Mouse (Mus musculus) T-helper 2 cell (primary cell): ENCODE results near the gene Ap3m1.

ENCODE experiments used
- in situ Hi-C: fragments of 300-600 bp; cut with MboI, MseI; formaldehyde crosslinking; loops from one replicate; pipeline ENCODE4 v1.15.1; 2025; ENCODE audit warnings: high pct_unique_total_duplicates

Gene Ap3m1

DNA sequence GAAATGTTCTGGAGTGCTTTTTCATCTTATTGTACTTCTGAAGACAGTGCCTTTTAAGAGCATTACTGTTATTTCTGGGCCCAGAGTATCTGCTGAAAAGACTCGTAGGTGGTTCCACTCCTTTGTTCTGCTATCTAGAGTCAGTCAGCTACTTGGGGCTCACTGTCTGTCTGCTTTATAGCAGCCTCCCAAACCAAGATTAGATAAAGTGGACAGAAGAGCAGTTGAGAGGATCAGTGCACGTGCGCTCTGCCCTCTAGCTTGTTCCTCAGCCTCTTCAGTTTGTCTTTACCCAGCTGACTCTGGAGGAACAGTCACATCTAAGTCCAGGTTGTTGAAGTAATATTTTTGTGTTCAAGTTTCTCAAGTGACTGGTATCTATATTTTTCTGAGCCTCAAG is 21.7 kb upstream of the Ap3m1 start:
- in situ Hi-C loops: no loop called here

DNA sequence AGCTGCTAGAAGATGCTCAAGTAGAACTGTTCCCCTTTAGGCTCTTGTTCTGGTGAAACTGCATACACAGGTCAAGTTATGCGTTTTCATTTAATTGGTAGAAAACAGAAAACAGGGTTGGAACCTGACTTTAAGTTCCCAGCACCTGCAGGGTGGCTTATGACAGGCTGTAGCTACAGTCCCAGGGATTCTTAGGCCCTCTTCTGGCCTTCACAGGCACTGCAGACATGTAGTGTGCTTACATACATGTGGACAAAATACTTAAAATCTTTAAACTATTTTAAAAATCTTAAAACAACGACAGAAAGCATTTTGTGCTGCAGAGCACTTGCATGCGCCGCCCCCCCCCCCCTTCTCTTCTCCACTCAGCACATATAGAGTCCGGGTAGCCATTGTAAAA is 17.3 kb upstream of the Ap3m1 start:
- in situ Hi-C loops: no loop called here

- in situ Hi-C loops: no loop called here
Observed at GRCm38 (mm10) chr14:21065490-21066162, 13.3 kb upstream of the Ap3m1 start.

DNA sequence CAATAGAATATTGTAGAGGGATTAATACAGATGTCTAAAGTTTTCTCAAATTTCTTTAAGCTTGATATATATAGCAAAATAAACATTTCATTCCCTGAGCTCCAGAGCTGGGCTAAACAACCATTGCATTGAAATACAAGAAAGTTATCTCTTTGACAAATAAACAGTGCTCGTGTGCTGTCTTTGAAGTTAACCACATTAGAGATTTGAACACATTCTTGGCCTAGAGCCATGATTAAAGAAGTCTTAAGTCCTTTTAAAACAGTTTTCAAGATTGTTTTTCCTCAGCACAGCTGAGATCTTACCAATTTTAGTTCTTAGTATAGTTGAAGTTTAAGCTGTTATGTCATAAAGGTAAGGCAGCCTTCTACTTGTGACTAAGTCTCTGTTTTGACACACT is 12.0 kb upstream of the Ap3m1 start:
- in situ Hi-C loops: no loop called here

- in situ Hi-C loops: no loop called here
Observed at GRCm38 (mm10) chr14:21062766-21063513, 10.6 kb upstream of the Ap3m1 start.

DNA sequence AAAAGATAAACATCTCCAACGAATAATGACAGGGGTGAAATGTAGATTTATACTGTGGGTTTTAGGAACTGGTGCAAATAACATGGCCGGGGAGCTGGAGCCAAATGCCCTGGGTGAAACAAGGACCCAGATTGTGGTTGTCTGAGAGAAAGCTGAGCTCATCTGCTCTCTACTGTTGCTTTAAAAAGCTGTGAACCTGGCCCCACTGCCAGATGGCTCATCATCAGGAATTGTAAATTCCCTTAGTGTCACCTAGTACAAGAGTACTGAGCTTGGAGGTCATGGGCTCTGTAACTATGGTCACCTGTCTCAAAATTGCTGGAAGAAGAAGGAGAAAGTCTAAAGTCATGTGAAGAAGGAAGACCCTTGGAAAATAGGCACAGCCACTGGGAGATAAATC is 6.7 kb upstream of the Ap3m1 start:
- in situ Hi-C loops: loop anchor here (5.0 kb wide), 1 partner anchor 43 kb away; no protein-coding TSS in a partner anchor

DNA sequence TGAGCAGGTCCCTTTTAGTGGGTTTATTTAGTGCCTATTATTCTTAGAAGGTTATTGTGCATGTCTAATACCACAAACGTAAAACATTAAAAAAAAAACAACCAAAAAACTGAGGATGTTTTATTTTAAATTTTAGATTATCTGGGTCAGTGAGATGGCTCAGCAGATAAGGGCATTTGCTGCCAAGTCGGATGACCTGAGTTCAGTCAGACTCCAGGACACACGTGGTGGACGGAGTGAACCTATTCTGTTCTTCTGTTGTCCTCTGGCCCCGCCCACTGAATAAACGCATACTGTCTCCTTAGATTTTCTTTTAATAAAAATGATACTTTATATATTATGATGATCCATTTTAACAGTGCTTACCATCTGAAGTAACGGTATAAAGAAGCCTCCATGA is 1.3 kb upstream of the Ap3m1 start:
- in situ Hi-C loops: no loop called here

- in situ Hi-C loops: no loop called here
Observed at GRCm38 (mm10) chr14:21053151-21053550, 843 bp upstream of the Ap3m1 start.

GRCm38 (mm10) chr14:21052781-21053130 is 448 bp upstream of the Ap3m1 start:
- in situ Hi-C loops: no loop called here

DNA sequence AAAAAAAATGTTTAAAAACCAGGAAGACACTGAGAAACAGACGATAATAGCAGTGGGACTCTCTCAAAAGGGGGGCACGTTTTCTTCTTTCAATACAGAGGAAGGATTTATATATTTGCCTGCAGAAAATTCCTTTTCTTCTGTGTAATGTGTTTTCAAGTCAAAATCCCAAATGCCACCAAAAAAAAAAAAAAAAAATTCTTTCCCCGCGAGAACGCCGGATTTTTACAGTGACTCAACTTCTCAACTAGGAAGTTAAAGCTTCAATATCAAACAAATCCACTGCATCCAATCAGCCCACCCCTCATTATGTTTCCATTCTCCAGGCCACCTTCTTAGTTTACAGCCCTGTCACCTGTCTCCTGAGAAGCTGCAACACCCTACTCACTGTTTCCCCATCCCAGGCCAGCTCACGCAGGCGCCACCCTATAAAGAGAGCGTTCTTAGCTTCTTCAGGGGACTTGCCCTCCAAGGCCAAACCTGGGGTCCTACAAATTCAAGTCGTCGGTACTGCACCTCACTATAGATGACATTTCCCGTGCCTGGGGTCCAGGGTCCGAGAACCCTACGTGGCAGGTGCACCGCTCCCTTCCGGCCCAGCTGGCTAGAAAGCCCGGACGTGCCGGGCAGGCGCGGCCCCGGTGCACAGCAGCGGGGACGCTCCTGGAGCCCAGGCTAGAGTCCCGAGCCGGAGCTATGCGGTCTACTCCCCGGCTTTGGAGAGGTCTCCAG is 762 bp downstream of the Ap3m1 start:
- in situ Hi-C loops: no loop called here

DNA sequence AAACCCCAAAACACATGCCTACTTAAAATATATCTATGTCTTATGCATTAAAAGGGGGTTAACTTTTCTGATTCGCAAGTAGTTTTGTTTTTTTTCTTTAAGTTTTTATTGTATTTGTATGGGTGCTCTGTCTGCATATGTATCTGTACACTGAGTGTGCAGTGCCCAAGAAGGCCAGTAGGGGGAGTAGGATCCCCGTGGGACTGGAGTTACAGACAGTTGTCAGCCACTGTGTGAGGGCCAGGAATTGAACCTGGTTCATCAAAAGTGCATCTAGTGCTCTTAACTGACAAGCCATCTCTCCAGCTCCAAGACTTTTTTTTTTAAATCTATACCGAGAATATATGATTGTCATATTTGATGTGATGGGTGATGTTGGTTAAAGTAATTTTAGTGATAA is 1.6 kb downstream of the Ap3m1 start:
- in situ Hi-C loops: no loop called here

- in situ Hi-C loops: no loop called here
Observed at GRCm38 (mm10) chr14:21048879-21049278, 3.4 kb downstream of the Ap3m1 start.

DNA sequence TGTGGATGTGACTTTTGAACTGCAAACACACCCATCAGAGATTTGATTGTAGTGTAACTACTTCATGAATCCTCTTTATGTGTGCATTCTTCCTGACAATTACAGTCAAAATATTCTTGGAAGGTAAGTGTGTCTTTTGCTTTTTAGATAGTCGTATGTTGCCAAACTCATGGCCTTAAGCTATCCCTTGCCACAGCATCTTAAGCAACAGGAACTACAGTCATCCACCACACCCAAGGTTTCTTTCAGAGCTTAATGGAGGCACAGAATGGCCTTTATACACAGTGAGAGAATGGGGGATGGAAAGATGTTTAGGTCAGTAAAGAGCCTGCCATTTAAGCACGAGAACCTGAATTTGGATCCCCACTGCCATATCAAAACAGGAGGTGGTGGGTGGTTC is 4.5 kb downstream of the Ap3m1 start:
- in situ Hi-C loops: no loop called here

- in situ Hi-C loops: no loop called here
Observed at GRCm38 (mm10) chr14:21039623-21040022, 12.7 kb downstream of the Ap3m1 start.

DNA sequence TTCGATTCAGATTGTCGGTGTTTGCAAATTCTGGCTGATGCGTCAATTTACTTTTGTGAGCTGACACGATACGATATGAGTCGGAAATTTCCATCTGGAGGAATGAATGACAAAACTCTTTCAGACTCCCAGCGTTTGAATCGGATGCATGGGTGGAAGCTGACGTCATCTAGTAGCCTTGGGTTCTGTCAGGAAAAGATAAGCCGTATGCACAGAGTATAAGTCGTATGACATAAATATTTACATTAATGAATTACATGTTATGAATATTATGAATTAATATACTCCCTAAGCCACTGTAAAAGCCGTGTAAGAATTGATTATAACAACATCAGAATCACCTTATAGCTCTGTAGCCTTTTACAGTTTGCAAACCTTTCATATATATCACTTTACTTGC is 13.2 kb downstream of the Ap3m1 start:
- in situ Hi-C loops: no loop called here

DNA sequence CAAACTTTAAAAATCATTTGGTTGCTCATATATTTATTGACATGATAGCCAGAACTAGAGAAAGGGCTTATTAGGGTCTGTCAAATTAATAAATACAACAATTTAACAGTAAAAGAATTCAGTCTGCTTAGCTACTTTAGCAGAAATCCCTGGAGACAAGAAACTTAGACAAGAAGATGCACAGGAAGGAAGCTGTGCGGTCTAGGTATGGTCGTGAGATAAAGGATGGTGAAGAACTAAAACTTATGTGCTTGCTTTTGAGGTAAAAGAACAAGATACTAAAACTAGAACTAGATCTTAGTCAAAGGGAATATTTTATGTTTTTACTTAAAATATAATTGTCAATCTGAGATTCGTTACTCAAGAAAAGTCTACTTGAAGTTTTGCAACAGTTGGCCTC is 17.5 kb downstream of the Ap3m1 start:
- in situ Hi-C loops: no loop called here

- in situ Hi-C loops: no loop called here
Observed at GRCm38 (mm10) chr14:21034271-21034670, 18.0 kb downstream of the Ap3m1 start.

GRCm38 (mm10) chr14:21031783-21032511 is 20.4 kb downstream of the Ap3m1 start:
- in situ Hi-C loops: no loop called here

- in situ Hi-C loops: no loop called here
Observed at GRCm38 (mm10) chr14:21029025-21029659, 23.2 kb downstream of the Ap3m1 start.

GRCm38 (mm10) chr14:21027542-21027941 is 24.8 kb downstream of the Ap3m1 start:
- in situ Hi-C loops: no loop called here

- in situ Hi-C loops: no loop called here
Observed at GRCm38 (mm10) chr14:21020435-21020834, 31.9 kb downstream of the Ap3m1 start.

DNA sequence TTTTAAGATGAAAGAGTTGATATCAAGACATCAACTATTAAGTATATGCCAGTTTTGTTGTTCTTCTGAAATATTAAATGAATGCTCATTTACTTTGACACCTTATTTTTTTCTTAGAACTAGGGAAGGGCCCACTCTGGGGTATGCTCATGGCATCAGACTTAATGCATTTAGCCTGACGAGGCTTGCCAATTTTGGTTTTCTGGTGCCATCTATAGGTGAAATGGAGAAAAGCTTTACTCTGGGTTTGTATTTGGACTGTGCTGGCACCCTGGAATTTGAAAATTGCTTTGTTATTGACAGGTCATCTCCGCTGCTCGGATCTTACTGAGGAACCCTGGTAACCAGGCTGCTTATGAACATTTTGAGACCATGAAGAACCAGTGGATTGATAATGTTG is 33.3 kb downstream of the Ap3m1 start:
- in situ Hi-C loops: no loop called here
